Comparison of ENCODE assay signal across 10 mouse cellular contexts in genomic region chr15:82065511-82065910, GRCm38 (mm10). TPM values are rescaled to one million over a fixed set of nuclear protein-coding genes. Genes with fewer than 3 reads are reported as not detected.
DNase-seq lines count a peak whose midpoint lies in the region; ATAC-seq and TF ChIP-seq lines count a peak whose summit lies in the region.
"Had no signal": no experiment of that assay in that cellular context is flagged by ENCODE, and none has a peak within 500 bp of the region (broad histone marks: within the 10 kb centered on the region; RNA-seq: fewer than 3 reads in every experiment).

No protein-coding gene starts in this region.

- intact Hi-C loops in left cerebral cortex, postnatal 36 days (cut with DNase I), result loop anchor here (2.0 to 5.0 kb wide), 3 partner anchors 42 to 171 kb away; no protein-coding TSS in a partner anchor

- H3K27me3 ChIP-seq in thymus, adult 2 months (ENCODE audit: control insufficient read depth, insufficient read depth, low read length), result peaks cover 4% of the 10 kb centered on the region
- peaks cover 38% of the 10 kb centered on the region for H3K27me3 ChIP-seq in intestine, embryonic 16.5 days (replicated peaks; ENCODE audit: control insufficient read depth, insufficient read depth, low read length)

- no peaks in the 10 kb centered on the region for H3K9me3 ChIP-seq in intestine, embryonic 16.5 days (ENCODE audit: control insufficient read depth, low read length)

- H3K9ac ChIP-seq in intestine, embryonic 16.5 days (ENCODE audit: low read depth, low read length), result no peak overlapping the region

- peak; percentile 64 for DNase-seq in thymus, adult 2 months
- no peak for DNase-seq in thymus, adult 18-20 months
- peak; percentile 64 to 97 for DNase-seq in frontal cortex, adult 2 months (ENCODE audit: extremely low spot score in 1 of 2, low spot score in 1 of 2)
- peak; percentile 37 to 72 for DNase-seq in left cerebral cortex, postnatal 36 days (ENCODE audit: low spot score in 2 of 2)
- DNase-seq in ovary, postnatal 10 days (ENCODE audit: low spot score), result peak; percentile 43
- DNase-seq in thymus, postnatal 4 days, result peak; percentile 67

- WGBS in thymus, adult 2 months, result 24% methylated on average over 7 of the region's 7 CpGs
- 16% methylated on average over 7 of the region's 7 CpGs for WGBS in intestine, embryonic 16.5 days

- peak; percentile 66; the same call in 1 of the 2 replicates for ATAC-seq in cerebellum, adult (ENCODE audit: insufficient number of reproducible peaks, low FRiP score, low TSS enrichment)
- peak; percentile 59; the same call in 1 of the 2 replicates for ATAC-seq in intestine, embryonic 16.5 days

- no peak overlapping the region for H3K27ac ChIP-seq in thymus, adult 2 months (ENCODE audit: control insufficient read depth, insufficient read depth, low read length)
- no peak overlapping the region for H3K27ac ChIP-seq in intestine, embryonic 16.5 days (ENCODE audit: low read length)

- H3K4me1 ChIP-seq in thymus, adult 2 months (replicated peaks; ENCODE audit: control insufficient read depth, insufficient read depth, low read length), result no peaks in the 10 kb centered on the region
- 0 out of 2 replicates have a peak, but pooled peaks cover 3% of the 10 kb centered on the region for H3K4me1 ChIP-seq in intestine, embryonic 16.5 days (ENCODE audit: control insufficient read depth, insufficient read depth, low read length)

- H3K4me3 ChIP-seq in thymus, adult 2 months (ENCODE audit: control insufficient read depth, insufficient read depth, low read length), result no peak overlapping the region
- no peak overlapping the region for H3K4me3 ChIP-seq in intestine, embryonic 16.5 days (ENCODE audit: low read length)
- H3K4me3 ChIP-seq: erythroblast, embryonic 14.5 days had no signal

- no peaks in the 10 kb centered on the region for H3K36me3 ChIP-seq in thymus, adult 2 months (ENCODE audit: control insufficient read depth, insufficient read depth, low read length)
- H3K36me3 ChIP-seq in intestine, embryonic 16.5 days (ENCODE audit: control insufficient read depth, insufficient read depth, low read length), result no peaks in the 10 kb centered on the region

- no peak overlapping the region for H3K4me2 ChIP-seq in intestine, embryonic 16.5 days (ENCODE audit: low read depth, low read length)

- no peak for TF ChIP-seq POLR2A in thymus, adult 2 months (IDR thresholded peaks at IDR 0.05; ENCODE audit: control insufficient read depth, extremely low read depth, insufficient read depth, low read length, poor library complexity)

- no peak; the same call in 1 of the 2 replicates for TF ChIP-seq CTCF in thymus, adult 2 months (IDR thresholded peaks at IDR 0.05; ENCODE audit: borderline replicate concordance, control insufficient read depth, extremely low read depth, insufficient read depth, low read length, poor library complexity)

RNA-seq across cellular contexts. Expression of gene Mei1, which starts 4.3 kb away (rescaled TPM):
- polyA plus RNA-seq in thymus, adult 2 months (2012; rRNA removed), result 0.08 and 0.11 TPM in 2 replicates
- 3.8 and 4.1 TPM in 2 replicates for polyA plus RNA-seq in frontal cortex, adult 2 months (2012; rRNA removed)
- polyA plus RNA-seq in intestine, embryonic 16.5 days (2015; fragmentation: Nextera tagmentation; extraction: Ambion mirVana), result not detected in 2 replicates
- total RNA-seq in left cerebral cortex, postnatal 36 days (2021), result 1 to 10 TPM; 3.4 to 3.6 TPM
- polyA plus RNA-seq: erythroblast, embryonic 14.5 days; neural tube, embryonic 14.5 days had no signal

RNA-seq across cellular contexts. Expression of gene 4930407I10Rik, which starts 6.6 kb away (rescaled TPM):
- polyA plus RNA-seq in thymus, adult 2 months (2012; rRNA removed), result 0.04 TPM in 1 of 2 replicates, not detected in the other
- not detected in 2 replicates for polyA plus RNA-seq in frontal cortex, adult 2 months (2012; rRNA removed)
- polyA plus RNA-seq in intestine, embryonic 16.5 days (2015; fragmentation: Nextera tagmentation; extraction: Ambion mirVana), result not detected in 2 replicates
- total RNA-seq in left cerebral cortex, postnatal 36 days (2021), result not detected
- polyA plus RNA-seq: erythroblast, embryonic 14.5 days; neural tube, embryonic 14.5 days had no signal

RNA-seq across cellular contexts. Expression of gene Snu13, which starts 18.1 kb away (rescaled TPM):
- 122 and 134 TPM in 2 replicates for polyA plus RNA-seq in thymus, adult 2 months (2012; rRNA removed)
- 132 and 144 TPM in 2 replicates for polyA plus RNA-seq in frontal cortex, adult 2 months (2012; rRNA removed)
- polyA plus RNA-seq in intestine, embryonic 16.5 days (2015; fragmentation: Nextera tagmentation; extraction: Ambion mirVana), result 215 and 246 TPM in 2 replicates
- total RNA-seq in left cerebral cortex, postnatal 36 days (2021), result 100 to 1,000 TPM; 102 to 107 TPM

RNA-seq across cellular contexts. Expression of gene Desi1, which starts 31.8 kb away (rescaled TPM):
- polyA plus RNA-seq in thymus, adult 2 months (2012; rRNA removed), result 199 and 252 TPM in 2 replicates
- polyA plus RNA-seq in frontal cortex, adult 2 months (2012; rRNA removed), result 112 and 120 TPM in 2 replicates
- 17.1 and 19.6 TPM in 2 replicates for polyA plus RNA-seq in intestine, embryonic 16.5 days (2015; fragmentation: Nextera tagmentation; extraction: Ambion mirVana)
- 100 to 1,000 TPM; 103 to 118 TPM for total RNA-seq in left cerebral cortex, postnatal 36 days (2021)

Comparison
In these comparisons a context has a peak if more than half of its experiments do, and no peak if none do; other contexts are left out.
1. DNase-seq: peak in thymus, adult 2 months (single experiment), frontal cortex, adult 2 months (2 of 2), left cerebral cortex, postnatal 36 days (2 of 2), ovary, postnatal 10 days (single experiment) and thymus, postnatal 4 days (single experiment); none in thymus, adult 18-20 months (0 of 2).